Comparison of ENCODE assay signal across 21 mouse cellular contexts in genomic region chr6:40385682-40386081, GRCm38 (mm10). TPM values are rescaled to one million over a fixed set of nuclear protein-coding genes. Genes with fewer than 3 reads are reported as not detected.
"Had no signal": no experiment of that assay in that cellular context is flagged by ENCODE, and none has a peak within 500 bp of the region (broad histone marks: within the 10 kb centered on the region; RNA-seq: fewer than 3 reads in every experiment).

No protein-coding gene starts in this region.

- H3K4me1 ChIP-seq: limb, embryonic 10.5 days; midbrain, embryonic 15.5 days; neural tube, embryonic 13.5 days; stomach, embryonic 15.5 days had no signal

- H3K27me3 ChIP-seq: liver, embryonic 15.5 days; midbrain, embryonic 15.5 days; neural tube, embryonic 13.5 days; stomach, embryonic 15.5 days had no signal

- H3K36me3 ChIP-seq: liver, embryonic 15.5 days; stomach, embryonic 15.5 days had no signal

- H3K9me3 ChIP-seq: limb, embryonic 10.5 days; liver, embryonic 15.5 days; midbrain, embryonic 15.5 days; neural tube, embryonic 13.5 days; stomach, embryonic 15.5 days had no signal

- DNase-seq: kidney, adult 8-10 months; kidney, postnatal 25 days; lung, embryonic 14.5 days; lung, postnatal 10 days; right cerebral cortex, postnatal 14 days had no signal

- H3K4me3 ChIP-seq: left cerebral cortex, adult 2 months; limb, embryonic 10.5 days; liver, embryonic 15.5 days; midbrain, embryonic 15.5 days; neural tube, embryonic 13.5 days; stomach, embryonic 15.5 days had no signal

- ATAC-seq: intestine, postnatal 0 days; midbrain, embryonic 15.5 days had no signal

RNA-seq across cellular contexts. Expression of gene Wee2, which starts 53.2 kb away (rescaled TPM):
- total RNA-seq: layer of hippocampus, postnatal 25 days; left cerebral cortex, postnatal 14 days; monocyte, adult 5-6 weeks had no signal
- polyA plus RNA-seq: intestine, postnatal 0 days; kidney, embryonic 16.5 days; limb, embryonic 14.5 days; liver, embryonic 11.5 days; liver, embryonic 15.5 days; lung, embryonic 14.5 days; macrophage; spleen, adult 2 months; testis, adult 2 months had no signal
